Mouse (Mus musculus): ENCODE results near the gene Sp2.

The Sp2 gene

DNA sequence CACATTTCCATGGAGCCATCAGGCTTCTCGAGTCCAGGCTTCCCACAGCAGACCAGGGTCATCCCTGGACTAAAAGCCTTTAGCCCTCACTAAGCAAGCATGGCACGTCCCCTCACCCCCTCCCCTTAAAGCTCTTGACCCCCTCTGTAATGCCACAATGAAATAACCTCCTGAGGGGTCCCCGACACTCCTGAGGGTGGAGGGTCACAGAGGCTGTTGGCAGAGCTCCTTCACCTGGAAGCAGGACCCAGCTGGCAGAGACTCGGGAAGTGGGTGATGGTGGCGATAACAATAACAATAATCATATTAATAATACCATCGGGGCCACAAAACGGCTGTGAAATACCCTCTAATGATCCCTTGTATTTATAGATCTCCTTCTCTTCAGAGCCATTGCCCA is at the start of gene Sp2:
Sp2 (minus strand) TSS at position 101 of the 400 bp plus-strand sequence.
- DNase-seq, result no peak

DNA sequence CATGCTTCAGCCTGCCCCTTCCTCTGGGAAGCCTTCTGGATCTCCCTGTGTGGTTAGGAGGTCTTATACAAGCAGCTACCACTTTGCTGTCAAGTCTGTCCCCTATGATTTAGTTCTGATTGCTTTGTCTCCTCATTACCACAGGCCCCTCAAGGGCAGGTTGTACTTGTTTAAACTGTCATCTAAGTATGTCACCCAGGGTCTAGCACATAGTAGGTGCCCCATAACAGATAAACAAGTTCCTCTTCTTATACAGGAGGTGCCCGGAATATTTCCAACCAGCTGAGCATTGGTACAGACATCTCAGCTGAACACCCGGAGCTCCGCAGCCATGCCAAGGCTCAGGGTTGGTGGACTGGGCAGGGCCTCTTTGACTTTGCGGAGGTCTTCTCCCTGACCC is 49.7 kb upstream of the Sp2 start:
- DNase-seq, result no peak

DNA sequence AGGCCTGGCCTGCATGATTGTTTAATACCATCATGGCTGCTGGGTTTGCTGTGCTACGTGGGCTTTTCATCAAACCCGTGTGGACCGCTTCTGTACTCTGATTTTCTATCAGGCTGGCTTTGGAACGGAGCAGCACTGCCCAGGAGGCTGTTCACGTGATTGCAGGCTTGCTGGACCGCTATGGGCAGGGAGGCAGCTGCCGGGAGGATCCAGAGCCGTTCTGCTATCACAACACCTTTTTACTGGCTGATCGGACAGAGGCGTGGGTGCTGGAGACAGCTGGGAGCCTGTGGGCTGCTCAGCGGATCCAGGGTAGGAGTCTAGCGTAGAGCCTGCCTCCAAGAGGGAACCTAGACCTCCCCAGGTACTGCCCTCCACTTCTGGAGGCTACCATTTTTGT is 49.2 kb upstream of the Sp2 start:
- DNase-seq, result no peak

- no peak for DNase-seq
Measured at GRCm38 (mm10) chr11:97030426-97030825, 47.7 kb upstream of the Sp2 start.

DNA sequence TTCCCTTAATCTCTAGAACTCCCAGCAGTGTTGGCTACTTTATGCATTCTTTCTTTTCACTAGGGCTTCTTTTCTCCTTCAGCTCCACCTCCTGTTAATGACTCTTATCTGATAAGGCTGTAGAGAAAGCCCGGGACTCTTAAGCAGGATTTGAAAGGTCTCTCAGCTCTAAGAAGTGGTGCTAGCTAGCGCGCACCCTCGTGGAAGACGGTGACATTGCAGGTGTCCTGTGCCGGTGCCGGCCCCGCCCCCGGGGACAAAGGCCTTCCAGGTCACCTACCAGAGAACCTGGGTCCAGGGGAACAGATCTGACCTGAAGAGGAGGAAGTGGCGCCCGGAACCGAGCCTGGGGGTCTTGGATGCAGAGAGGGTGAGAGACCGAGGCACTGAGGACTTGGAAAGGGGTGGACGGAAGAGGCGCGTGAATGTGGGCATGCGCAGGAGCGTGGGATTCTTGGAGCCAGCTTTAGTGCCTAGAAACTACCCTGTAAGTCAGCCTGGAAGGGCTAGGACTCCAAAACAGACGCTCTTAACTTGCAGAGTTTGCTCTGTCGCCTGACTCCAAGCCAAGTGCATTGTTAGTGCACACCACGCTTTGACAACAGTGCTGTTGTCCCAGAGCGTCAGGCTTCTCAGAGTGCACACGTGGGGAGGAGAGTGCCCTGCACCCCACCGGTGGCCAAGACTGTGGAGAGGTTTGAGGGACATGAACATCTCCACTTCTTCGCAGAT is 47.1 kb upstream of the Sp2 start, which contains the start of gene Scrn2:
Scrn2 (plus strand) TSS at position 253 of the 732 bp plus-strand sequence.
- peak; percentile 87 to 90 for DNase-seq

DNA sequence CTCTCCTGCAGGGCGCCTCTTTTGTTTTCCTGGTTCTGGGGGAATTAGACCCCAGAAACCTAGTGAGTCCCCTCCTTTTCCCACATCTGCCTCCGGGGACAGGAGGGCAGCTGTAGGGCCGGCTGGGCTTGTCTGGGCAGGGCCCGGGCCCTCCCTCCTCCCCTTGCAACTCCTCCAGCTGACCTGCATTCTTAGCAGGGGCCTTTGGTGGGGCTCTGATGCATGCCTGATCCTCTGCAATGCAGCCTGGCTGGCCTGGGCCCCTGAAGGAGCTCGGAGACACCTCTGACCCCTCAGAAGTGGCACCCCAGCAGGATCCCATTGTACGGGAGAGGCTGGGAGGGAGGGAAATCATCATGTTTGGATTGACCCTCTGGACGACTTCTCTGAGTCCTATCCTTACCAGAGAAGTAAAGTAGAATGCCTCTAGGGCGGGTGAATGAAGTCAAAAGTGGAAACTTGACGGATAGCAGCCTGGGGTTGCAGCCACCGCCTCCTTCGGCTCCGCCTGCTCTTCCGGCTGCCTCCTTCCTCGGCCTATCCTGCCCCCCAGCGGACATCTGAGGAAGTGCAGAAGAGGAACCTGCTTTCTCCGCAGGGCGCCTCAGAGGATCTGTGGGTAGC is 43.1 kb upstream of the Sp2 start:
- peak; percentile 90 to 93 for DNase-seq

DNA sequence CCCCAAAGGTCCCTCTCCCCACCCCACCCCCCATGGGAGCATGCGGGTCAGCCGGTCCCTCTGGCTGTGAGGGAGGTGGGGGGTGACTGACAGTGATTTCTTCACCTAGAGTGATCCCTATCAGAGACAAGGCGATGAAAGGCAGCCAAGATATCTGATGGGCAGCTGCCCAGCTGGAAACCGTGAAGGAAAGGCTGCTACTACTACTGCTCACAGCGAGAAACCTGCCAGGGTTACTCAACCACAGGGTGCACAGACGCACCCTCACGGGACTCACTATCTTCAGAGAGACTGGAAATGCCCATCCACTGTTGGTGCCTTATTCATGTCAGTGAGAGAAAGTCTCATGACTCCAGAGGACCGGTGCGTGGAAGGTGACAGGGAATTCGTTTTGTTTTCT is 42.2 kb upstream of the Sp2 start:
- DNase-seq, result no peak

DNA sequence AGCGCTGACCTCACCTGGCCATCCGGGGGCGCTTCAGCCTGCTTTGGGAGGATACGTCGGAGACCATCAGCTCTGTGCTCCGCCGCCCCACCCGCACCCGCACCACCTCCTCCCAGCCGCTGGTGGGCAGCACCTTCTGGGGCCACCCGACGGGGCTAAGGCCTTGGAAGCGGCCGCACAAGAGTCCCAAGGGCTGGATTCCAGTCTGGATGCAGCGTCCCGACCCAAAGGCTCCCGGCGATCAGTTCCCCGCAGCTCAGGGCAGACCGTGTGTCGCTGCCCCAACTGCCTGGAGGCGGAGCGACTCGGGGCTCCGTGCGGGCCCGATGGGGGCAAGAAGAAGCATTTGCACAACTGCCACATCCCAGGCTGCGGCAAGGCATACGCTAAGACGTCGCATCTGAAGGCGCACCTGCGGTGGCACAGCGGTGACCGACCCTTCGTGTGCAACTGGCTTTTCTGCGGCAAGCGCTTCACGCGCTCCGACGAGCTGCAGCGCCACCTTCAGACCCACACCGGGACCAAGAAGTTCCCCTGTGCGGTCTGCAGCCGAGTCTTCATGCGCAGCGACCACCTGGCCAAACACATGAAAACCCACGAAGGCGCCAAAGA is 39.2 kb upstream of the Sp2 start:
- peak; percentile 89 to 90 for DNase-seq

GRCm38 (mm10) chr11:97021121-97021765 is 38.5 kb upstream of the Sp2 start:
- DNase-seq, result peak in 1 of 2 experiments; percentile 12

- DNase-seq, result no peak
Measured at GRCm38 (mm10) chr11:97019345-97019708, 36.6 kb upstream of the Sp2 start.

DNA sequence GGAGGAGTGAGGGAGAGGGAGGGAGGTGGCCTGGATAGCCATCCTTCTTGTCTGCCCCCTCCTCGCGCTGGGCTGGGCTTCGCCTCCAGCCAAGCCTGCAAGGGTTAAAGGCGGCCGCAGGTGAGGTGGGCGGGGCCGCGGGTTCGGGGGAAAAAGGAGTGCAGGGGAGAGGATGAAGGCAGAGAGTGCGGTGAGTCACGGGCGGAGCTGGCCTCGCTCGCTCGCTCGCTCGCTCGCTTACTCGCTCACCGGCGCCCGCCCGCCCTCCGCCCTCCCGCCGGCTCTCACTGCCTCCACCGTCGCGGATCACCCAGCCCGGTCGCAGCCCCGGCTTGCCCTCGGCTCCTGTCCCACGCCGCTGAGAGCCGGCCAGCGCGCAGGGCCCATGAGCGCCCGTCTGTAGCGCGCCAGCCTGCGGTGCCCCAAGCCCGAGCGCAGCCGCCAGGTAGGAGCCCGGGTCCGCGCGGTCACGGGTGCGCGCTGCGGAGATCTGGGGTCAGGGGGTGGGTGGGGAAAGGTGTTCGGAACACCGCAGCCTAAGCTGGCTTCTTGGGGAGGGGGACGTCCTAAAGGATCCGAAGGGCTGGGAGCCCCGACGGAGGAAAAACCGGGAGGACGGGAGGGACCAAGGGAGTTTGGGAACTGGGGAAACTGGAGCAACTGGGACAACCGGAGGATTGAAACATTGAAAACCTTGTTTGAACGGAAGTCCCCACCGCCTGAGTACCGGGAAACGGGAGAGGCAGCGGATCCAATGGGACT is 36.0 kb upstream of the Sp2 start:
- peak in 1 of 2 experiments; percentile 44 for DNase-seq

GRCm38 (mm10) chr11:97017696-97018582 is 35.2 kb upstream of the Sp2 start:
- peak; percentile 36 to 41 for DNase-seq

- peak; percentile 21 to 61 for DNase-seq
Measured at GRCm38 (mm10) chr11:97013121-97013670, 30.4 kb upstream of the Sp2 start, which contains the start of gene Sp6. Gene Sp6, plus strand, starts transcription at chr11:97013394.

- no peak for DNase-seq
Measured at GRCm38 (mm10) chr11:97009198-97009790, 26.5 kb upstream of the Sp2 start.

DNA sequence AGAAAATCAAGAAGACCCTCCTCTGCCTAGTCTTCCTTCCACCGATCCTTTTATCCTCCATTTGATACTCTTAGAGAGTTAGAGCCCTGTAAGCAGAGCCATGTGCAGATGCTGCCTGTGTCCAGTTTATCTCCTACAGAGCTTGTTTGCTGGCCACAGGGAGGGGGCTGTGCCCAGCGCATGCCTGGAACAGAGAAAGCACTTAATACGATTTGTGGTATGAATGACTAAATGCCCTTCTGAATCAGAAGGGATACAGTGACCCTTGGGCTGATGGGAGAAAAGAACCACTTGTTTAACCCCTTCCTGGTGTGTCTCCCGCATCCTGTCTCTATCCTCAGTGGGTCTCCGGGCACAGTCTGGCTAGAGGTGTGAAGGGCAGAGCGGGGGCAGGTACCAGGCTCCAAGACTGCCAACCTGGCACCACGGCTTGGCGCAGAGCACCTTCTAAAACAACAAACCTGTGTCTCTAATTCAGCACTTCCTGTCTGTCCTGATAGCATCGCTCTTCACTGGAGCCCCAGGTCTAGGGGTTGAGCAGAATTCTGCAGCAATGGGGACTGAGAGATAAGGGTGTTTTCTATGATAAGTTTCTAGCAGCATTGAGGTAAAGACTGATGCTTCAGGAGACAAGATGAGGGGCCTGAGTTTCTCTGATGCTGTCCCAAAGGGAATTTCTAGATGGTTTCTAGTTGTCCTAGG is 24.5 kb upstream of the Sp2 start:
- DNase-seq, result no peak

- DNase-seq, result no peak
Measured at GRCm38 (mm10) chr11:97003170-97003569, 20.4 kb upstream of the Sp2 start.

DNA sequence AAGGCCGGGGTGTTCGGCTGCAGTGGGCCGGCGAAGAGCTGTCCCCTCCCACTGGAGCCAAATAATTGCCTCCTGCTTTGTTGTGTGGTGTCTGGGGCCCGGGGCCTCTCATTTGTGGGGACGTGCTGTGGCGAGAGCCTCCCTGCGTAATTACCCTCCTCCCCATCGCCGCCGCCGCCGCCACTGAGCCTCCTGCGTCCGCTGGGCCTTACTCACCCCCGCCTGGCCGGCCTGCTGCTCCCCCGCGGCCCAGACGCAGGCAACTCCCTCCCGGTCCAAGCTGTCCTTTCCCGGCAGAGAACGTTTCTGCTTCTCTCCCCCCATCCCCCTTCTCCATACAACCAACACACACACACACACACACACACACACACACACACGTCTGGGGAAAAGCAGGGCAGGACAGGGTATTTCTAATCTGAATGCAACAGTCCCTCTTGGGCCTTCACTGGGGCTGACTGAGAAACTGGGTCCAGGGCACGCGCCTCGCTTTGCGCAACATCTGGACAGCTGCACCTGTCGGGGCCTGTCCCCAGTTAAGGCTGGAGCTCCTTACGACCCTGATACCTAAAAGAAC is 14.7 kb upstream of the Sp2 start:
- DNase-seq, result peak; percentile 51 to 66

- DNase-seq, result no peak
Measured at GRCm38 (mm10) chr11:96996773-96997379, 14.1 kb upstream of the Sp2 start.

All from lung, postnatal 4 days (tissue).